Mouse (Mus musculus): ENCODE results near the gene Lmntd1. TPM values are rescaled to one million over a fixed set of nuclear protein-coding genes. Genes with fewer than 3 reads are reported as not detected.

Gene Lmntd1
- polyA plus RNA-seq, 1 experiment from 2014 or later: 0.37 TPM

DNA sequence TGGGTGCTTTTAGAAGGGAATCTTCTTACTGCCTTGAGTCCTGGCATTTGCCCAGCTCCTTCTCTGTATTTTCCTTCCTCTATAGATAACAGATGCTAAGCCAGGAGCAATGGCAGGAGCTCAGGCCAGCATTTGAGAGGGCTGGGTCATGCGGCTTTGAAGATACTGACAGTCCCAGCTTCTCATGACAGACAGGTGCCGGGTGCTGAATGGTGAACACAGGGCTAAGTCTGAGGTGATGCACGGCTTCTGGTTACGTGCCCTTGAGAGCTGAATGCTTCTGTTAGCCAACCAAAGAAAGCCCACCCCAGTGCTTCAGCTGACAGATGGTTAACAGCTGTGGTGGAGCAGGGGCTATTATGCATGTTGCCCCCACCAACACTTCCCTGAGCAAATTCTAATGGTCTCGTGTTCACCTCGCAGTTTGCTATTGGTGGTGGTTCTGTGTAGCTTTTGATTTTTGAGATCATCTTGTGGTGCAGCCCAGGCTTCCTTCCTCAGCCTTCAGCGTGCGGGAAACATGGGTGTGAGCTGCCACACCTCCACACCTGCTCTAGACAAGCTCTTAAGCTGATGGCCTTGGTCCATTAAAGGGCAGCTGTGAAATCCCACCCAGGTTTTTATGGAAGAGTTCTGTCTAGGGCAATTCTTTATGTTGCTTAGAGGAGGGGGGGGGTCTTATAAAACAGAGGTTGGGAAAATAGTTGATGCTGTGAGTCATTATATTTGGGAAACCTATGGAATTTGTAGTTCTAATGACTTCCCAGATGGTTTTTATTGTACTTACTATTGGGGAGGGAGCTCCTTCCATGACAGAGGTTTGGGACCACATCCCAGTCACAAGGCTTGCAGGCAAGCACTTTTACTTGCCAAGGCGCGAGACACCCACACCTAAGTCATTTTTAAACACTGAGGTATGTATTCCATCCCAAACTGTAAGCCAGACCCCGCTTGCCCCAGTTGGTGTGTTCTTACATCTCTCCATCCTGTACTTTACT is 181.1 kb downstream of the Lmntd1 start:
- H3K4me3 ChIP-seq: no peak overlapping the region
- WGBS: 82% methylated on average over 11 of the region's 11 CpGs
- H3K27ac ChIP-seq: peak overlapping the region; percentile 13; the same call in 1 of the 2 replicates
- no peaks in the 10 kb centered on the region for H3K36me3 ChIP-seq (replicated peaks)
- no peak for DNase-seq (ENCODE audit: extremely low spot score, low spot score)
- H3K4me1 ChIP-seq: peaks cover 15% of the 10 kb centered on the region; the same call in 1 of the 2 replicates
- H3K9me3 ChIP-seq: no peaks in the 10 kb centered on the region
- H3K27me3 ChIP-seq (ENCODE audit: poor library complexity, severe bottlenecking): no peaks in the 10 kb centered on the region

DNA sequence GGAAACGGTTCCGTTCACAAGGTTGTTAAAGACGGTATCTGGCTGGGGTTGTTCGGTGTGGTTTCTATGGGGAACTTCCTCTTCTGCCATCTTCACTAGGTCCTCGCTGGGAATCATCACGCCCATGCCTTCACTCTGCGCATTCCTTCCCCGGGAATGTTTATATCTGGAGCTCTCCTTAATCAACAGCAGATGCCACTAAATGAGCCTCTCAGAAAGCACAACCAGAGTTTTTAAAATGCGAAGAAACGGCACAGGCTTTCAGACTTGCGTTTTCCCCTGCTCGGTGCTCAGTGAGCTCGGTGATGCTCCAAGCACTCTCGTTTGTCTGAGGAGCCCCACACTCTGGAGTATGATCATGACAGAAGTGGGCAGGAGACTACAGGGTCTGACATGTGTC is 182.4 kb downstream of the Lmntd1 start:
- Histone ChIP-seq H3K36me3 (replicated peaks) (no peaks in the 10 kb centered on the region), H3K27ac (peak overlapping the region; percentile 72), H3K4me3 (no peak overlapping the region), H3K4me1 (peaks cover 15% of the 10 kb centered on the region; the same call in 1 of the 2 replicates), H3K27me3 (ENCODE audit: poor library complexity, severe bottlenecking) (no peaks in the 10 kb centered on the region), H3K9me3 (no peaks in the 10 kb centered on the region)
- no peak for DNase-seq (ENCODE audit: extremely low spot score, low spot score)
- 75% methylated on average over 14 of the region's 14 CpGs for WGBS

DNA sequence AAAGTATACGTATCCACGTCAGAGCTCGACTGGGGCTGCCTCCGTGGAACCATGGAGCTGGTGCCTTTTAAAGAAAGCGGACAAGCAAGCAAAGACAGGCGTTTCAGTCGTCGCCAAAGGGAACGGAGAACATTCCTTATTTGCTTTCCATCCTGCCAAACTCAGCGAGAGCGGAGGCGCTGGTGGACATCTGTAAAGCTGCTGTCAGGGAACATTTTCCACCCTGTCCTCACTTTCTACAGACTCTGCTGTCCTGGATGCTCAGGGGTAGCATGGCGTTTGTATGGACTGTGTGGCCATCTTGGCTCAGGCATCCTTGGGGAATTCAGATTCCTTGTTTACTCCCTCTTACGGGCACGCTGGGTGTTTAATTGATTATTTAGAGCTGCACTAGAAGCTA is 186.7 kb downstream of the Lmntd1 start:
- no peak for DNase-seq (ENCODE audit: extremely low spot score, low spot score)

DNA sequence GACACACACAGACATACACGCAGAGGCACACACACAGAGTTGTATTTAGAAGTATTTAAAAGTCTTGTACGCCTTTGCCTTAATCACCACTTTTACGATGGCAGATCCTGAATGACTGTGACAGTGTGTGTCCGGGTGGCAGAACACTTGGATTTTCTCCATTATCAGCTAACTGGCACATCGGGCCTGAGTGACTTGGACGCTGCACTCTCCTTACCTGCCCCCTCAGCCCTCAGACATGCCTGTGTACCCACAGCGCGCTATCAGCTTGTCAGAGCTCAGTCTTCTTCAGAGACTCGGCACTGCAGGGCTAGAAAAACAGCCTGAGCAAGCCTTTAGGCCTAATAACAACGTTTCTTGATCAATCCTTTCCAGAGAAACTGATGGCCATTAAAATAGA is 187.6 kb downstream of the Lmntd1 start:
- Histone ChIP-seq H3K36me3 (replicated peaks) (no peaks in the 10 kb centered on the region), H3K4me1 (peaks cover 3% of the 10 kb centered on the region; the same call in 1 of the 2 replicates), H3K4me3 (no peak overlapping the region), H3K27ac (no peak overlapping the region), H3K27me3 (ENCODE audit: poor library complexity, severe bottlenecking) (no peaks in the 10 kb centered on the region), H3K9me3 (no peaks in the 10 kb centered on the region)
- DNase-seq (ENCODE audit: extremely low spot score, low spot score): no peak
- WGBS: 82% methylated on average over 10 of the region's 10 CpGs

More for the DNA sequence above, 186.7 kb downstream of the Lmntd1 start:
- Histone ChIP-seq H3K27me3 (ENCODE audit: poor library complexity, severe bottlenecking) (no peaks in the 10 kb centered on the region), H3K4me3 (no peak overlapping the region), H3K27ac (no peak overlapping the region), H3K9me3 (no peaks in the 10 kb centered on the region), H3K36me3 (replicated peaks) (no peaks in the 10 kb centered on the region), H3K4me1 (peaks cover 8% of the 10 kb centered on the region; the same call in 1 of the 2 replicates)
- 89% methylated on average over 15 of the region's 15 CpGs for WGBS

DNA sequence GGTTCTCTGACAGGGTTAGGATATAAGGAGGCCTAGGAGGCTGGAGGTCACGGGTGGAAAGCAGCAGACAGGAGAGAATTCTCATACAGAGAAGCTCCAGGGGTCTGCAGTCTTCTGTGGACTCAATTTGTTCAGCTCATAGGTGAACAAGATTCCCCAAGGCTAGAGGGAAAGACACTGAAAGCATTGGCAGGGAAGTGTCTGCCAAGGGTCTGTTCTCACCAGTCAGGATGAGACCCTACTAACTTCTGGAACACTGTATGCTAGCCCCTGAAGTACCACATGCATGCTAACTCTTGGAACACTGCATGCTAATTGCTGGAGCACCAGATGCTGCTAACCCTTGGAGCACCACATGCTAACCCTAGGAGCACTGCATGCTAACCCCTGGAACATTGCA is 190.0 kb downstream of the Lmntd1 start:
- no peaks in the 10 kb centered on the region for H3K4me1 ChIP-seq
- no peak overlapping the region for H3K27ac ChIP-seq
- H3K9me3 ChIP-seq: no peaks in the 10 kb centered on the region
- H3K36me3 ChIP-seq (replicated peaks): no peaks in the 10 kb centered on the region
- H3K4me3 ChIP-seq: no peak overlapping the region
- H3K27me3 ChIP-seq (ENCODE audit: poor library complexity, severe bottlenecking): no peaks in the 10 kb centered on the region
- WGBS: 78% methylated on average over 1 of the region's 1 CpGs
- DNase-seq (ENCODE audit: extremely low spot score, low spot score): no peak

DNA sequence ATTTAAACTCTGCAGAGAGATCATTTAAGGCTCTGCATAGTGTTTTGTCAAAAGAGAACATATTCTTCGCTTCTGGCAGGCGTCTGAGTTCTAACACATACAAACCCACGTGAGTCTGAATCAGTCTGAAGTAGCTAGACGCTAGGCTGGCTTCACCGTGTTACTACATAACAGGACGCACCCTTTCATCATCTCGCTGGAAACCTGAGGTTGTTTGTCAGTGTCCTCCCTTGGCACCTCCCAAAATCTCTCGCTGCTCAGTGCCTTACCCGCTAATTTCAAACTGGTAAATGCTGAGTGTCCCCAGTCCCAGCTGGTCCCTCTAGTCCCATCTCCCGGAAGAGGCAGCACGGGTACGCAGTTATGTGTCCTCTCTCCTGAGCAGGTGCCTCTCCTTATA is 190.6 kb downstream of the Lmntd1 start:
- 86% methylated on average over 12 of the region's 12 CpGs for WGBS
- Histone ChIP-seq H3K4me3 (no peak overlapping the region), H3K27me3 (ENCODE audit: poor library complexity, severe bottlenecking) (no peaks in the 10 kb centered on the region), H3K36me3 (replicated peaks) (no peaks in the 10 kb centered on the region), H3K27ac (no peak overlapping the region), H3K9me3 (no peaks in the 10 kb centered on the region), H3K4me1 (no peaks in the 10 kb centered on the region)
- no peak for DNase-seq (ENCODE audit: extremely low spot score, low spot score)

DNA sequence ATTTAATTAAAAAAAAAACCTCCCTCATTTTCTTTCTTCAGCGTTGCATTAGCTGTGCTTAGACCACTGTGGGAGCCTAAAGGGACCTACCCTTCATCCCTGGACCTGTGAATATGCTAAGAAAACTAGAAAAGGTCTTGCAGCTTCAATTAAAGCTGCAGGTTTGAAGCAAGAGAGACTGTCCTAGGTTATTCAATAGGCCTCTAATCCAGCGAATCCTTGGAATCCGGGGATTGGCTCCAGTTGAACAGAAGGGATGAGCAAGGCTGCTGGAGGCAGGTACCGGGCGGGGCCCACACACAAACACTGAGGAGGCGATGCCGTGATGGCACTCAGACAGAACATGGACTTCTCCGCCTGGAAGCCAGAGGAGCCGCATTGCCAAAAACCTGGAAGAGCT is 192.5 kb downstream of the Lmntd1 start:
- DNase-seq (ENCODE audit: extremely low spot score, low spot score): no peak
- Histone ChIP-seq H3K36me3 (replicated peaks) (no peaks in the 10 kb centered on the region), H3K27me3 (ENCODE audit: poor library complexity, severe bottlenecking) (no peaks in the 10 kb centered on the region), H3K9me3 (no peaks in the 10 kb centered on the region), H3K4me3 (no peak overlapping the region), H3K27ac (no peak overlapping the region), H3K4me1 (no peaks in the 10 kb centered on the region)
- WGBS: 89% methylated on average over 9 of the region's 9 CpGs

DNA sequence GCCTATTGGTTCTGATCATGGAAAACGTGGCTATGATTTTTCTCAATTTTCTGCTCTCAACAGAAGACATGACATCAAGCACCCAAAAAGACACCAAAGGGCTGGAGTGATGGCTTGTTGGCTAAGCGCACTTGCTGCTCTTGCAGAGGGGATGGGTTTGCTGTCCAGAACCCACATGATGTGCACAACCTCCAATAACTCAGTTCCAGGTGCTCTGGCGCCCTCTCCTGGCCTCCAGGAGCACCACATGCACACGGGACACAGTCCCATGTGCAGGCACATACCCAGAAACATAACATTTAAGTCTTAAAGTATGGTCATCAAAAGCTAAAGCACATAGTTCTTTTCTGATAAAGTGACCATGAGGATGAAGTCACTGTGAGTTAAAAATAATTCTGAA is 193.7 kb downstream of the Lmntd1 start:
- no peaks in the 10 kb centered on the region for H3K27me3 ChIP-seq (ENCODE audit: poor library complexity, severe bottlenecking)
- no peaks in the 10 kb centered on the region for H3K36me3 ChIP-seq (replicated peaks)
- WGBS: 72% methylated on average over 4 of the region's 4 CpGs
- no peaks in the 10 kb centered on the region for H3K4me1 ChIP-seq
- no peaks in the 10 kb centered on the region for H3K9me3 ChIP-seq
- no peak for DNase-seq (ENCODE audit: extremely low spot score, low spot score)
- H3K27ac ChIP-seq: no peak overlapping the region
- no peak overlapping the region for H3K4me3 ChIP-seq

DNA sequence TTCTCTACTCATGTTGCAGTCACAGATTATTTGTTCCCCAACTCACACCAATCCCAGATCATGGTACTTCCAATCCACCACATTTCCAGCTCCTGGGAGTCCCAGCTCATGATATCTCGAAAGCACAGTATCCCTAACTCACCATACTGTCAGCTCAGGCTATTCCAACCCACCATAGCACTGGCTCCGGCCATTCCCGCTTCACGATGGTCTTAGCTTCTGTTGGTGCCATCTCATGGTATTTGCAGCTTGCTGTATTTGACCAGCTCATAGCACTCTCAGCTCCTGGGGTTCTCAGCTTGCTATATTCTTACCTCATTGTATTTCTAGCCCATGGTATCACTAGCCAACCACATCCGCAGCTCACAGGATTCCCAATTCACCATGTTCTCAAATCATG is 195.3 kb downstream of the Lmntd1 start:
- Histone ChIP-seq H3K36me3 (replicated peaks) (no peaks in the 10 kb centered on the region), H3K4me1 (no peaks in the 10 kb centered on the region), H3K27ac (no peak overlapping the region), H3K27me3 (ENCODE audit: poor library complexity, severe bottlenecking) (no peaks in the 10 kb centered on the region), H3K9me3 (no peaks in the 10 kb centered on the region), H3K4me3 (no peak overlapping the region)
- DNase-seq (ENCODE audit: extremely low spot score, low spot score): no peak
- WGBS: 93% methylated on average over 5 of the region's 5 CpGs

DNA sequence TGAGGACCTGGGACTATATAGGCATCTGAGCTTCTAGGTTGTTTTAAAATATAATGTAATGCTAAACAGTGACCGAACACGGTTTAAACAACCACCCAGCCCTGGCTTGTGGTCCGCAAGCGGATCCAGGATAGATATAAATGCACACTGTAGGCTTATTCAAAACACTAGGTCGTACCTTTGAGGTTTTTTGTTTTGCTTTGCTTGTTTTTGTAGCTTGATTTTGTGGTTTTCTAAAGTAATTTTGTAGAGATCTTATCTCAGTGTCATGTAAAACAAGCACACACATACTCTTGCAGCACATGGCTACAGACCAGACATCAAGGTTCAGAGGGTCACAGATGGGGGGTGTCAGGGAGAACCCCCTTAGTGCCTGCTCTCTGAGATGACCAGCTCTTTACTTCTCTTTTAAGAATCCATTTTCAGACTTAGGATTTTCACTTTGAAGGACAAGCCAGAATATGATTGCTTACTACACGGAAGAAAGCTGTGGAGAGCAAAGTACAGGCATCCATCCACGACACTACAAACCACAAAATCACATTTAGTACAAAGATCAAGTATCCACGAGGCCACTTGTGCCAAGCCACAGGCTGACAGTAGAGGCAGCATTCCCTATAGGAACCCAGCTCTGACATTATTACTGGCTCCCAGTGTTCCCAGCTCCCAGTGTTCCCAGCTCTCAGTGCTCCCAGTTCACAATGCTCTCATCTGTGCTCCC is 196.2 kb downstream of the Lmntd1 start:
- Histone ChIP-seq H3K27ac (no peak overlapping the region), H3K4me3 (no peak overlapping the region), H3K36me3 (replicated peaks) (no peaks in the 10 kb centered on the region), H3K27me3 (ENCODE audit: poor library complexity, severe bottlenecking) (no peaks in the 10 kb centered on the region), H3K9me3 (no peaks in the 10 kb centered on the region), H3K4me1 (no peaks in the 10 kb centered on the region)
- no peak for DNase-seq (ENCODE audit: extremely low spot score, low spot score)
- 91% methylated on average over 8 of the region's 8 CpGs for WGBS

DNA sequence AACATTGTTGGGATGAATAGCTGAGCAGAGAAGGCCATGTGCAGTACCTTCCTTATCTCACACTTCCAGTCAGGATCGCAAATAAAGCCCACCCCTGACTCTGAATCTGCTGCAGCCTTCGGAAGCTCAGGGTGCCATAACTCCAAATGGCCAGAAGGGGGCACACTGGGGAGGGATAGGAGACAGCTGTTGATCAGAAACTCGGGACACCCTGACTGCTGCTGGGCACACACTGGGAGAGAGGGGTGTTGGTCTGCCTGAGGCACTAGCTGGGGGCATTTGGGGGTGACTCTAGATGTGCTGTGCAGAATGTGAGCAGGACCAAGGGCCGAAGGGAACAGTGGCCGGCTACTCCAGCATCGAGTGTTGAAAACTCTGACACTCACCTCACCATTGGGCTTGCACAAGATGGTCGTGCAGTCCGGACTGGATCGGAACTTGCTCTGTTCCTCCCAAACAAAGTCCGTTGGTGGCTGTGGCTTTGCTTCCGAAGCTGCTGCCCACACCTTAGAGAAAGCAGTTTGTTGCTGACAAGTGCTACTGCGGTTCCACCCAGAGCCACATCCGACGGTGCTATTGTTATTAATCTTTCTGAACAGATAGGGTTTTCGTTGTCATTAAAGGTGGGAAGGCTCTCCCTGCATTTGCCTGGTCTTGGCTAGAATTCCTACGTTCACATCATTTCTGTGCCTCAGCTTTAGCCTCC is 197.0 kb downstream of the Lmntd1 start:
- no peak overlapping the region for H3K4me3 ChIP-seq
- no peaks in the 10 kb centered on the region for H3K9me3 ChIP-seq
- H3K36me3 ChIP-seq (replicated peaks): no peaks in the 10 kb centered on the region
- H3K27ac ChIP-seq: no peak overlapping the region
- WGBS: 77% methylated on average over 16 of the region's 16 CpGs
- no peaks in the 10 kb centered on the region for H3K27me3 ChIP-seq (ENCODE audit: poor library complexity, severe bottlenecking)
- no peaks in the 10 kb centered on the region for H3K4me1 ChIP-seq
- peak; percentile 41 for DNase-seq (ENCODE audit: extremely low spot score, low spot score)

DNA sequence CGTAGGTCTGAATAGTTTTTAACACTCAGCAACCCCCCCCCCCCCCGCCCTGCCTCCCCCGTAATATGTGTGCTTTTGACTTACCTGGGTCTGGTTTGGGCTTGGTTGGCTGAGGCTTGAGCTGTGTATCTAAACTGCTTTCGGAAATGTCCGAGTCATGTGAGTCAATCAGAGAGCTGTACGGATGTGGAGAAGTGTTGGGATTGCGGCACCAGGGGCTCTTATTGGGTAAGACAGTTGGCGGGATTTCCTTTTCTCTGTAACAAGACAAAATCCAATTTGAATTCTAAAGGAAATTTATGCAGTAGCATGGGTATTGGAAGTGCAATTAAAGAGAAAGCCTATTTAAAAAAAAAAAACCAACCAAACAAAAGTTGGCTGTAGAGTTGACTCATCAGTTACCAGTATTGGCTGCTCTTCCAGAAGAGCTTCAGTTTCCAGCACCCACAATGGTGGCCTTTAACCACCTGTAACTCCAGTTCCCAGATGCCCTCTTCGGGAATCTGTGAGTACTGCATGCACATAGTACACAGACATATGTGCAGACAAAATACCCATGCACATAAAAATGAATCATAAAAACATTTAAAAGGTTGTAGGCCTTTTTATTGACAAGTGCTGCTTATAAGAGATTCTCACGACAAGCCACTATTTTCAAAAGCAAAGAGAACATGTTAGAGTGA is 209.6 kb downstream of the Lmntd1 start:
- peaks cover 7% of the 10 kb centered on the region for H3K4me1 ChIP-seq
- H3K9me3 ChIP-seq: no peaks in the 10 kb centered on the region
- DNase-seq (ENCODE audit: extremely low spot score, low spot score): no peak
- no peak overlapping the region for H3K27ac ChIP-seq
- H3K36me3 ChIP-seq (replicated peaks): no peaks in the 10 kb centered on the region
- WGBS: 89% methylated on average over 10 of the region's 10 CpGs
- H3K4me3 ChIP-seq: no peak overlapping the region
- no peaks in the 10 kb centered on the region for H3K27me3 ChIP-seq (ENCODE audit: poor library complexity, severe bottlenecking)

Data from forebrain, embryonic 10.5 days (tissue).